Mouse (Mus musculus): Measurements from ENCODE around the gene Tpgs1. TPM values are rescaled to one million over a fixed set of nuclear protein-coding genes. Genes with fewer than 3 reads are reported as not detected.

The Tpgs1 gene
- polyA plus RNA-seq, 1 experiment = 138 TPM

DNA sequence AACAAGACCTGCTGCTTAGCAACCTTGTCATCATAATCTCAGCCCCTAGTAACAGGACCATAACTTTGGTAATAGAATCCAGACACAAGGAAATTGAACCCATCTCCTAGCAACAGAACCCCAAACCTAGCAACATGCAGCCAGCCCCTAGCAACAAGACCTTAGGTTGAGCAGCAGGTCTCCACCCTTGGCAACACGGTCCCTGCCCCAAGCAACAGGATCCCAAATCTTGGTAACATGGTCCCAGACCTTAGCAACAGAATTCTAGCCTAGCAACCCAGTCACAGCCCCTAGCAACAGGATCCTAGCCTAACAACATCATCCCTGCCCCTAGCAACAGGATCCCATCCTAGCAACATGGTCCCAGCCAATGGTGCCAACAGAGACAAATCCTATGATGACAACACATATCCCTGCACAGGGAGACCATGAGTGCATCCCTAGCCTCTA, 14.2 kb upstream of the Tpgs1 start:
- Histone ChIP-seq H3K27ac (ENCODE audit: insufficient read depth, low read depth, low read length) (no peak overlapping the region), H3K4me1 (ENCODE audit: control insufficient read depth, insufficient read depth, insufficient read length, low read length) (no peaks in the 10 kb centered on the region), H3K27me3 (ENCODE audit: control insufficient read depth, insufficient read depth, low read length) (no peaks in the 10 kb centered on the region), H3K4me3 (ENCODE audit: low read depth, low read length) (no peak overlapping the region), H3K36me3 (ENCODE audit: control insufficient read depth, insufficient read depth, low read length) (no peaks in the 10 kb centered on the region)
- no peak for TF ChIP-seq POLR2A (IDR thresholded peaks at IDR 0.05; ENCODE audit: low read depth, low read length)
- TF ChIP-seq CTCF (IDR thresholded peaks at IDR 0.05; ENCODE audit: extremely low read depth, insufficient read length, insufficient replicate concordance, low read depth, low read length) = no peak
- WGBS = 3% methylated on average over 1 of the region's 1 CpGs

DNA sequence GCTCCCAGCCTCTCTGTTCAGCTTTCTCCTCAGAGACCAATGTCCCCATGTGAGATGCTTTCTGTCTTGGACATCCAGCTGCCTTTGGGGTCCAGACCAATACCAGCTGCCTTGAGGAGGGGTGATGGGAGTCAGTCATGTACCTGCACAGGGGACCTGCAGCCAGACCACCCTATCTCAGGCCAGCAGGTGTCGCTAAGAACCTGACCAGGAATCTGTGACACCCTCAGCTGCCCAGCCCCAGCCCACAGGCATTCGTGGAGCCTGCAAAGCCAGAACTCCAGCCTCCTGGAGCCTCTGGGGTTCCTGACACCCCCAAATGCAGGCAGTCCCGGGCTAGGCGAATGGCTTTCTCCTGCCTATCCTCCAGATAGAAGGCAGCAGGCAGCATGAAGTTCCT, 10.3 kb upstream of the Tpgs1 start:
- Histone ChIP-seq H3K27me3 (ENCODE audit: control insufficient read depth, insufficient read depth, low read length) (no peaks in the 10 kb centered on the region), H3K4me1 (ENCODE audit: control insufficient read depth, insufficient read depth, insufficient read length, low read length) (no peaks in the 10 kb centered on the region), H3K36me3 (ENCODE audit: control insufficient read depth, insufficient read depth, low read length) (no peaks in the 10 kb centered on the region), H3K27ac (ENCODE audit: insufficient read depth, low read depth, low read length) (no peak overlapping the region), H3K4me3 (ENCODE audit: low read depth, low read length) (no peak overlapping the region)
- TF ChIP-seq POLR2A (IDR thresholded peaks at IDR 0.05; ENCODE audit: low read depth, low read length) = no peak
- no peak for TF ChIP-seq CTCF (IDR thresholded peaks at IDR 0.05; ENCODE audit: extremely low read depth, insufficient read length, insufficient replicate concordance, low read depth, low read length)
- WGBS = 18% methylated on average over 4 of the region's 4 CpGs

DNA sequence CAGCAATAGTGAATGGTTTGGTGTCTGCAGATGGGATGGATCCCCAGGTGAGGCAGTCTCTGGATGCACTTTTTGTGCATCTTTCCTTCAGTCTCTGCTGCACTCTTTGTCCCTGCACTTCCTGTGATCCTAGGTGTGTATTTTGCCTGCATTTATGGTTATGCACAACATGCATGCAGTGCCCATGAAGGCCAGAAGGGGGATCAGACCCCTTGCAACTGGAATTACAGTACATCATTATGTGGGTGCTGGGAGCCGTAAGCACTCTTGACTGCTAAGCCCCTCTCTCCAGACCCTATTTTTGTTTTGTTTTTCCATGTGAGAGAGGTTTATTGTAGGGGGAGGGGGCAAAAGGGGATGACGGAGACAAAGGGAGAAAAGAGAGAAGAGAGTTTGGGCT, 8.9 kb upstream of the Tpgs1 start:
- H3K4me1 ChIP-seq (ENCODE audit: control insufficient read depth, insufficient read depth, insufficient read length, low read length) = no peaks in the 10 kb centered on the region
- WGBS = 84% methylated on average over 2 of the region's 2 CpGs
- H3K27me3 ChIP-seq (ENCODE audit: control insufficient read depth, insufficient read depth, low read length) = no peaks in the 10 kb centered on the region
- TF ChIP-seq POLR2A (IDR thresholded peaks at IDR 0.05; ENCODE audit: low read depth, low read length) = no peak
- no peak for TF ChIP-seq CTCF (IDR thresholded peaks at IDR 0.05; ENCODE audit: extremely low read depth, insufficient read length, insufficient replicate concordance, low read depth, low read length)
- no peaks in the 10 kb centered on the region for H3K36me3 ChIP-seq (ENCODE audit: control insufficient read depth, insufficient read depth, low read length)
- H3K4me3 ChIP-seq (ENCODE audit: low read depth, low read length) = no peak overlapping the region
- no peak overlapping the region for H3K27ac ChIP-seq (ENCODE audit: insufficient read depth, low read depth, low read length)

DNA sequence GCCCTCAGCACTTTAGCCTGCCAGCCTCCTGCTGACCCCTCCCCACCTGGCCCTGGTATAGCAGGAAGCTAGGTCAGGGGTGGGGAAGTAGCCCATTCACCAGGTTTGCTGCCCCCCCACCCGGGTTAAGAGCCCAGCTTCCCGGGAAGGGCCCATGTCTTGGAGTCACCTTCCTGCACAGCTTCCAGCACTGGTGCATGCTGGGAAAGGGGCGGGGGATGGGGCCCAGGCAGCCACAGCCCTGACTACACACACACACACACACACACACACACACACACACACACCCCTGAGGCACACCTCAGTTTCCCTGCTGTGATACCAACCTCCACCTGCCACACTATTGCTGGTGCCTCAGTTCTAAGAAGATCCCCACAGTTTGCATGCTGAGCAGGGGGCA, 7.3 kb upstream of the Tpgs1 start:
- no peaks in the 10 kb centered on the region for H3K4me1 ChIP-seq (ENCODE audit: control insufficient read depth, insufficient read depth, insufficient read length, low read length)
- no peaks in the 10 kb centered on the region for H3K27me3 ChIP-seq (ENCODE audit: control insufficient read depth, insufficient read depth, low read length)
- WGBS = 32% methylated on average over 3 of the region's 3 CpGs
- H3K27ac ChIP-seq (ENCODE audit: insufficient read depth, low read depth, low read length) = no peak overlapping the region
- no peak for TF ChIP-seq CTCF (IDR thresholded peaks at IDR 0.05; ENCODE audit: extremely low read depth, insufficient read length, insufficient replicate concordance, low read depth, low read length)
- TF ChIP-seq POLR2A (IDR thresholded peaks at IDR 0.05; ENCODE audit: low read depth, low read length) = no peak
- no peaks in the 10 kb centered on the region for H3K36me3 ChIP-seq (ENCODE audit: control insufficient read depth, insufficient read depth, low read length)
- no peak overlapping the region for H3K4me3 ChIP-seq (ENCODE audit: low read depth, low read length)

DNA sequence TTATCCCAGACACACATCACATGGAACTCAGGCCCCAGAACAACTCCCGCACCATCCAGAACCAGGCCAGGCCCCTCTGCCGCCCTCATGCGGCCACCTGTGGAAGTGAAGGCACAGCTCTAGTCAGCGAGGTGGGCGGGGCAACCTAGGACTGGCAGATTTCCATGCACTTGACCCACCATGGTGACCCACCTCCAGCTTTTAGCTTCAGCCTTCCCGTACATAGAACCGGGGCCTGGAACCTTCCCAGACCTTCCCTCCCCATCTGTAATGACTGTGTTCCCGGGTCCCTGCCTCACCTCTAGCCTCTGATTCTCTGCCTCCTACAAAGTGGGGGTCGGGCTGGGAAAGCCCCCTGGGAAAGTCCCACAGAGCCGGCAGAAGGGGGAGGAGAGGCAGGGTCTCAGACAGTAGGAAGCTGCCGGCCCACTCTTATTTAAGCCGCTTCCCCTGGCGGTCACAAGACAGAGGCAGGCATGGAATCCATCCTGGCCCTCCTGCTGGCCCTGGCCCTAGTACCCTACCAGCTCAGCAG, 5.0 kb upstream of the Tpgs1 start, which contains the start of gene Madcam1:
Gene Madcam1 (plus strand): TSS at position 429 of the 535 bp plus-strand sequence.
- TF ChIP-seq POLR2A (IDR thresholded peaks at IDR 0.05; ENCODE audit: low read depth, low read length) = no peak
- peak; percentile 89 for TF ChIP-seq CTCF (IDR thresholded peaks at IDR 0.05; ENCODE audit: extremely low read depth, insufficient read length, insufficient replicate concordance, low read depth, low read length)
- H3K4me3 ChIP-seq (ENCODE audit: low read depth, low read length) = no peak within 1 kb of the TSS
- H3K36me3 ChIP-seq (ENCODE audit: control insufficient read depth, insufficient read depth, low read length) = no peaks in the 10 kb centered on the region
- no peaks in the 10 kb centered on the region for H3K4me1 ChIP-seq (ENCODE audit: control insufficient read depth, insufficient read depth, insufficient read length, low read length)
- H3K27me3 ChIP-seq (ENCODE audit: control insufficient read depth, insufficient read depth, low read length) = no peaks in the 10 kb centered on the region
- 15% methylated on average over 13 of the region's 13 CpGs for WGBS
- H3K27ac ChIP-seq (ENCODE audit: insufficient read depth, low read depth, low read length) = no peak within 1 kb of the TSS

GRCm38 (mm10) chr10:79665051-79665450, 4.1 kb upstream of the Tpgs1 start:
- TF ChIP-seq CTCF (IDR thresholded peaks at IDR 0.05; ENCODE audit: extremely low read depth, insufficient read length, insufficient replicate concordance, low read depth, low read length) (no peak), POLR2A (IDR thresholded peaks at IDR 0.05; ENCODE audit: low read depth, low read length) (no peak)
- H3K27me3 ChIP-seq (ENCODE audit: control insufficient read depth, insufficient read depth, low read length) = no peaks in the 10 kb centered on the region
- no peak overlapping the region for H3K27ac ChIP-seq (ENCODE audit: insufficient read depth, low read depth, low read length)
- peaks cover 3% of the 10 kb centered on the region; the same call in 1 of the 2 replicates for H3K4me1 ChIP-seq (ENCODE audit: control insufficient read depth, insufficient read depth, insufficient read length, low read length)
- H3K36me3 ChIP-seq (ENCODE audit: control insufficient read depth, insufficient read depth, low read length) = no peaks in the 10 kb centered on the region
- WGBS = 79% methylated on average over 8 of the region's 8 CpGs
- no peak overlapping the region for H3K4me3 ChIP-seq (ENCODE audit: low read depth, low read length)

DNA sequence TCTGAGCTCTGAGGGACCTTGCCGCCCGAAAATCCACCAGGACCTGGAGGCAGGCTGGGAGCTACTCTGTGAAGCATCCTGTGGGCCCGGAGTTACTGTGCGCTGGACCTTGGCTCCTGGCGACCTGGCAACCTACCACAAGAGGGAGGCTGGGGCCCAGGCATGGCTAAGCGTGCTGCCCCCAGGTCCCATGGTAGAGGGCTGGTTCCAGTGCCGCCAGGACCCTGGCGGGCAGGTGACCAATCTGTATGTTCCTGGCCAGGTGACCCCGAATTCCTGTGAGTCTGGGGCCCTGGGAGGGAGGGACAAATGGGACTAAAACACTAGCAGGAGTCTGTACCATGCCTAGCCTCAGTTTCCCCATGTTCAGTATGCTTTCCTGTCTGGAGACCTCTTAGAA, 2.7 kb upstream of the Tpgs1 start:
- no peak overlapping the region for H3K27ac ChIP-seq (ENCODE audit: insufficient read depth, low read depth, low read length)
- no peak overlapping the region for H3K4me3 ChIP-seq (ENCODE audit: low read depth, low read length)
- WGBS = 61% methylated on average over 9 of the region's 9 CpGs
- TF ChIP-seq POLR2A (IDR thresholded peaks at IDR 0.05; ENCODE audit: low read depth, low read length) (no peak), CTCF (IDR thresholded peaks at IDR 0.05; ENCODE audit: extremely low read depth, insufficient read length, insufficient replicate concordance, low read depth, low read length) (no peak)
- no peaks in the 10 kb centered on the region for H3K27me3 ChIP-seq (ENCODE audit: control insufficient read depth, insufficient read depth, low read length)
- H3K36me3 ChIP-seq (ENCODE audit: control insufficient read depth, insufficient read depth, low read length) = no peaks in the 10 kb centered on the region
- H3K4me1 ChIP-seq (ENCODE audit: control insufficient read depth, insufficient read depth, insufficient read length, low read length) = peaks cover 8% of the 10 kb centered on the region

Data from small intestine, adult 2 months (tissue).